Mouse (Mus musculus) stomach, embryonic 15.5 days (tissue): ENCODE measurements around the gene Sept3. TPM values are rescaled to one million over a fixed set of nuclear protein-coding genes. Genes with fewer than 3 reads are reported as not detected.
A peak's percentile ranks its signal among the peaks of the same experiment; 100 is the strongest.

Source experiments
- ATAC-seq: fragments of 200-750 bp; cut with Nextera tagmentation; 2 replicates; pipeline ENCODE4 v1.8.0; 2017; ENCODE audit warnings: low read depth, moderate number of reproducible peaks, moderate TSS enrichment; ENCODE audit not compliant: insufficient read depth, low FRiP score
- H3K27ac ChIP-seq: fragments of 300-500 bp; sonication (generic); 2 replicates; pipeline ENCODE4 v1.5.1; 2015; ENCODE audit warnings: mild to moderate bottlenecking, inconsistent platforms
- H3K27me3 ChIP-seq: fragments of 300-500 bp; sonication (generic); replicated peaks from 2 replicates; pipeline ENCODE4 v1.6.1; 2015; ENCODE audit warnings: inconsistent platforms
- H3K36me3 ChIP-seq: fragments of 300-500 bp; sonication (generic); 2 replicates; pipeline ENCODE4 v1.6.1; 2015; ENCODE audit warnings: inconsistent platforms
- H3K4me1 ChIP-seq: fragments of 300-500 bp; sonication (generic); 2 replicates; pipeline ENCODE4 v1.6.1; 2015; ENCODE audit warnings: inconsistent platforms
- H3K4me2 ChIP-seq: fragments of 300-500 bp; sonication (generic); 2 replicates; pipeline ENCODE4 v1.6.1; 2015; ENCODE audit warnings: mild to moderate bottlenecking, inconsistent platforms
- H3K4me3 ChIP-seq: fragments of 300-500 bp; sonication (generic); replicated peaks from 2 replicates; pipeline ENCODE4 v1.5.1; 2015; ENCODE audit warnings: inconsistent platforms
- H3K9ac ChIP-seq: fragments of 300-500 bp; sonication (generic); 2 replicates; pipeline ENCODE4 v1.6.1; 2015; ENCODE audit warnings: inconsistent platforms
- H3K9me3 ChIP-seq: fragments of 300-500 bp; sonication (generic); 2 replicates; pipeline ENCODE4 v1.6.1; 2016; ENCODE audit warnings: inconsistent platforms
- WGBS: fragments of 180-500 bp; shearing (Covaris S2); methylation state at CpG from one replicate; pipeline ENCODE4 v1.1.7; 2015; 5-methylcytosine and 5-hydroxymethylcytosine counted together
- polyA plus RNA-seq: library from polyadenylated mRNA; unstranded; fragments of >200 nt; fragmentation: Nextera tagmentation; extraction: Ambion mirVana; gene quantifications from 2 replicates; pipeline ENCODE4 v1.2.1, GENCODE M21; 2015

The Sept3 gene
- polyA plus RNA-seq = 10.2 and 12.4 TPM in 2 replicates

DNA sequence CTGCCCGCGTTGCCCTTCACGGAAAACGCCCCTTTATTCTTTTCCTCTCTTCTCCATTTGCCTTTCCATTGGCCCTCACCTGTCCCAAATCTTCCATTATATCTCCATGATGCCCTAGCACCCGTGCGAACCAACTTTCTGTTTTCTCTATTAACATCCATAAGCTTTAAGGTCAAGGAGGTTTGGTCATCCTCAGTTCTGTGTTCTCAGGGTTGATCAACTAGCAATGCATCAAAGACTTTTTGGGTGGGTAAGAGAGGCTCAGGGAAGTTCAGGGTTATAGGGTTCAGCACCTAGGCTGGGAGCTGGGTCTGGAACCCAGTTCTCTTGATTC lies at the start of gene Sept3:
TSS of gene Sept3 (plus strand) at position 301 of the 334 bp plus-strand sequence.
- ATAC-seq = no peak
- peak within 1 kb of the TSS; percentile 97 for H3K4me2 ChIP-seq
- peak within 1 kb of the TSS; percentile 53 for H3K4me3 ChIP-seq
- H3K36me3 ChIP-seq = no peaks in the 10 kb centered on the region
- no peaks in the 10 kb centered on the region for H3K9me3 ChIP-seq
- H3K4me1 ChIP-seq = peaks cover 17% of the 10 kb centered on the region
- H3K27ac ChIP-seq = no peak within 1 kb of the TSS
- H3K27me3 ChIP-seq = peaks cover 40% of the 10 kb centered on the region
- H3K9ac ChIP-seq = peak within 1 kb of the TSS; percentile 52
- WGBS = 35% methylated on average over 6 of the region's 6 CpGs

DNA sequence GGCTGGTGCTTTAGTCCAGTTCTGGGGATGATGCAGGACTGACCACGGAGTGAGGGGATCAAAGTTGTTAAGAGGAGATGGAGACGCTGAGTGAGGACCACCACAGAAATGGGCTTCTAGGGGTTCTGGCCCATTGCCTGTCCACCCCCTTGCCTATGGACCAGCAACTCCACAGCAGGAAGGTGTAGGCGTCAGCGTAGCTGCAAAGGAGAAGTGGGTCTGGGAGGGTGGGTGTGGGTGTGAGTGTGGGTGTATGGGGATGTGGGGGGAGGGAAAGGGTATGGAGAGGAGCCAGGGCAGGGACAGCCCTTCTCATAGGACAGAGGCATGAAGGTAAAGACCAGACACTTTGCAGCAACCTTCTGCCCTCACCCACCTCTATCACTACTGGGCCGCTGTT lies 48.9 kb upstream of the Sept3 start:
- H3K4me1 ChIP-seq = peaks cover 13% of the 10 kb centered on the region; the same call in 1 of the 2 replicates
- no peak overlapping the region for H3K4me3 ChIP-seq
- no peak for ATAC-seq
- no peaks in the 10 kb centered on the region for H3K36me3 ChIP-seq
- H3K9me3 ChIP-seq = no peaks in the 10 kb centered on the region
- no peak overlapping the region for H3K9ac ChIP-seq
- WGBS = 83% methylated on average over 5 of the region's 5 CpGs
- H3K27me3 ChIP-seq = peaks cover 23% of the 10 kb centered on the region
- H3K27ac ChIP-seq = no peak overlapping the region
- no peak overlapping the region for H3K4me2 ChIP-seq

DNA sequence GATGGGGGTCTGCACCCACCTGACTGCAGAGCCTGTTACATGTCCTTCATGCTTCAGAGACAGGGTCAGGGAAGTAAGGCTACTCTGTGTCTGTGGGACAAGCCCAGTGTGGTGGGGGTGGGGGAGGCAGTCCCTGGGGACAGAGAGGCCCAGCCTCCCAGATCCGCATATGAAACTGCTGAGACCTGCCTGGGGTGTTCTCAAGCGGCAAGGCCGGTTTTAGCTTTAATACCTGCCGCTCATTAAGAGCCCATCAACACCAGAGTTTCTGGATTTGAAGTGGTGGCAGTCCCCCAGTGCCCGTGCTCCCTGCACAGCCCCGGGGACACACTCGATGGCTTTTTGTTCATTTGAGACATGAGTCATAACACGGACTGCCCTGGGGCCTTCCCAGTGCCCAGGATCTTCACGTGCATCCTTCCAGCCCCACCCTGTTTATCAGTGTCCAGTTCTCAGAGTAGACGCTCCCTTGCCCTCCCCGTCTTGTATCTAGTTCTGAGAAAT lies 45.1 kb upstream of the Sept3 start:
- 49% methylated on average over 11 of the region's 11 CpGs for WGBS
- Histone ChIP-seq H3K27me3 (peaks cover 8% of the 10 kb centered on the region), H3K27ac (no peak overlapping the region), H3K9ac (no peak overlapping the region), H3K4me3 (no peak overlapping the region), H3K36me3 (no peaks in the 10 kb centered on the region), H3K4me2 (no peak overlapping the region), H3K9me3 (no peaks in the 10 kb centered on the region), H3K4me1 (0 out of 2 replicates have a peak, but pooled peaks cover 3% of the 10 kb centered on the region)
- peak; percentile 81 for ATAC-seq

DNA sequence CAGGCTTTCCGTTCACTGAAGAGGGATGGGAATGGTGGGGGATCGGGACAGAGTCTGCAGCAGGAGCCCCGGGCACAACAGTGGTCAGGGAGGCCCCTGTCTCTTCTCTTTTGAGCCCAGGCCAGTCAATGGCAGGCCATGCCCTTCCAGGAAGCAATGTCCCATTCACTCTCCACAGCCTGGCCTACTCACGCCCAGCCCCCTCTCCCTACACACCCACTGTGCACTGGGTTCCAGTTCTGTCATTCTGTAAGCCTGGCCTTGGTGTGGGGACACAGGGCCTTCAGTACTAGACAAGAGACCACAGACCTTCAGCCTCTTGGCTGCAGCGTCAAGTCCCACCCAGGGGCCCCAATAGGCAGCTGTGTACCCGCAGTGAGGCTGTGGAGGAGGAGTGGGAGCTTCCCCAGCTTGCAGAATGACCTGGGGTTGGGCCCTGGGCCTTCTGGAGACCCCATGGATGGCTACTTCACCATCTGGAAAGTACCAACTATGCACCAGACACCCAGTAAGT lies 44.5 kb upstream of the Sept3 start:
- ATAC-seq = peak; percentile 23; the same call in 1 of the 2 replicates
- H3K36me3 ChIP-seq = no peaks in the 10 kb centered on the region
- H3K4me1 ChIP-seq = no peaks in the 10 kb centered on the region
- H3K4me2 ChIP-seq = no peak overlapping the region
- H3K4me3 ChIP-seq = no peak overlapping the region
- WGBS = 68% methylated on average over 6 of the region's 6 CpGs
- no peaks in the 10 kb centered on the region for H3K9me3 ChIP-seq
- H3K27ac ChIP-seq = no peak overlapping the region
- peaks cover 4% of the 10 kb centered on the region; the same call in 1 of the 2 replicates for H3K27me3 ChIP-seq
- H3K9ac ChIP-seq = no peak overlapping the region

DNA sequence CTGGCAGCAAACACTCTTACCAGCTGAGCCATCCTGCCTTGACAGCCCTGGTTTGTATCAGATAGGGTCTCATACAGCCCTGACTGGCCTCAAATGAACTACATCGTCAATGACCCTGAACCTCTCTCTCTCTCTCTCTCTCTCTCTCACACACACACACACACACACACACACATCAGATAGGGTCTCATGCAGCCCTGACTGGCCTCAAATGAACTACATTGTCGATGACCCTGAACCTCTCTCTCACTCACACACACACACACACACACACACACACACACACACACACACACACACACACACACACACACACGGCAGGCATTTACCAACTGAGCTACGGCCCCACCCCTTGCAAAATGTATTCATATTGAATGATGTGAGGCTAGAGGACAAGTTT lies 43.6 kb upstream of the Sept3 start:
- no peak overlapping the region for H3K27ac ChIP-seq
- WGBS = 69% methylated on average over 4 of the region's 4 CpGs
- no peak overlapping the region for H3K9ac ChIP-seq
- no peak overlapping the region for H3K4me2 ChIP-seq
- ATAC-seq = 0 out of 2 replicates have a peak, but pooled peaks have one; percentile 38
- H3K4me3 ChIP-seq = no peak overlapping the region
- no peaks in the 10 kb centered on the region for H3K36me3 ChIP-seq
- no peaks in the 10 kb centered on the region for H3K4me1 ChIP-seq
- no peaks in the 10 kb centered on the region for H3K27me3 ChIP-seq
- no peaks in the 10 kb centered on the region for H3K9me3 ChIP-seq

DNA sequence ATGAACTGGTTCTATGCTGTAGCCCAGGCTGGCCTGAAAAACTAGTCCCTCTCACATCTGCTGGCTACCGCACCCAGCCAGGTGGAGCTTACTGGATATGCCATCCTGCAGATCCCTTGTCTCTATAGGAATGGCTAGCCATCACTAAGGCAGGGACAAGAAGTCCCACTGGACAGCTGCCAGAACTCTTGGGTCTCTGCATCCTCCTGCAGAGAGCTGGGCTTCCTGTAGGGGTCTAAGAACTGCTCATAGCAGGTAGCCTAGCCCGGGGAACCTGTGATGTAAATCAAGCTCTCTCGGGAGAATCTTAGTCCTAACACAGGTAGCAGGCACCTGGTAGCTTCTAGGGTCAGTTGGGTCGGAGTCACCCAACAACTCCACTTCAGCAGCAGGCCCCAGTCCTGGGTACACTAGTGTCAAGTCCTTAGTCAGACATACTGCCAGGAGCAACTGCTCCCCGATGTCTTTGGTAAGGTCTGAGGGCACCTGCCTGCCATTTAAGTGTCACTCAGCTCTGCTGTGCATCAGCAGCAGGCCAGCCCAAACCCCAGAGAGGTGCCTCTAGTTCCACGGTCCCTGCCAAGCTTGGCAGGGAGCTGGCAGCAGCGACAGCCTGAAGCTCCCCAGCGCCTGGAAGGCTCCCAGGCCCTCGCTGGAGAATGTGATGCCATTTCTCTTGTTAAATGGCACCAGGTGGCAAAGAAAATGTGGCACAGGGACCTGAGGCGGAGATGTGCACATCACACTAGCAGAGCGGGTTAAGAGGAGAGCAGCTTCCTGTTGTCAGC lies 42.9 kb upstream of the Sept3 start:
- Histone ChIP-seq H3K9me3 (no peaks in the 10 kb centered on the region), H3K4me1 (no peaks in the 10 kb centered on the region), H3K27ac (no peak overlapping the region), H3K4me3 (no peak overlapping the region), H3K4me2 (no peak overlapping the region), H3K27me3 (no peaks in the 10 kb centered on the region), H3K9ac (no peak overlapping the region), H3K36me3 (no peaks in the 10 kb centered on the region)
- 58% methylated on average over 11 of the region's 11 CpGs for WGBS
- ATAC-seq = no peak

DNA sequence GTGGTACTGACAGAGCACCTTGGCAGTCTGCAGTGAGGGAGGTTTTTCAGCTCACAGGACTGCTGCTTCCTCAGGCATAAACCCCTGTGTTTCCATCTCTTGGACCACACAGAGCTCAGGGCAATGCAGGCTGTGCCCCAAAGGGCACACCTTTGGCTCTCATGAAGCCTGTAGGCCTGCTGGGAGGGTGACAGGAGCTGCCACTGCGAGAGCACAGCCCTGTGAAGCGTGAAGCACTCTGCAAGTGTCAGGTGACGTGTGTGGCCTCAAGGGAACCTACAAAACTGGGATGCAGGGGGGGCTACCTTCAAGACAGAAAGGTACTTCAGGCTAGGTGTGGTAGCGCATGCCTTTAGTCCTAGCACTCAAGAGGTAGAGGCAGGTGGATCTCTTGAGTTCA lies 42.0 kb upstream of the Sept3 start:
- Histone ChIP-seq H3K9me3 (no peaks in the 10 kb centered on the region), H3K4me2 (no peak overlapping the region), H3K36me3 (no peaks in the 10 kb centered on the region), H3K27ac (no peak overlapping the region), H3K4me3 (no peak overlapping the region), H3K9ac (no peak overlapping the region), H3K4me1 (no peaks in the 10 kb centered on the region), H3K27me3 (no peaks in the 10 kb centered on the region)
- 72% methylated on average over 4 of the region's 4 CpGs for WGBS
- no peak for ATAC-seq

DNA sequence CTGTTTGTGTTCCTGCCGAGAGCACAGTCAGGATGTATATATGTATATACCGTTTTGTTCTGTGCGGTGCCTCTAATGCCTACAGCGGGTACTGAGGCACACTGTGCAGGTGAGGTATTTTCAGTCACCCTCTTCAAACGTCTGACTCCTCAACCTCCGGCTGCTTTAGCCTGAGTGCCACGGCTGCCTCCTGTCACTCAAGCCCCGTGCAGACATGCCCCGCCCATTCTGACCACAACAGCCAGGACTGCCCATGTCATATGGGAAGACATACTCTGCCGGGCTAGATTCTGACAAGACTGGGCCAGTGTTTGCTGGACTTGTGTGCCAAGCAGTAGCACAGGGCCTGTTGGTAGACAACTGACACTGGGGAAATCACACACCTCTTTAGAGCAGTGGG lies 39.0 kb upstream of the Sept3 start:
- Histone ChIP-seq H3K27me3 (no peaks in the 10 kb centered on the region), H3K36me3 (no peaks in the 10 kb centered on the region), H3K27ac (no peak overlapping the region), H3K4me3 (no peak overlapping the region), H3K4me2 (no peak overlapping the region), H3K4me1 (no peaks in the 10 kb centered on the region), H3K9me3 (no peaks in the 10 kb centered on the region), H3K9ac (no peak overlapping the region)
- no peak for ATAC-seq
- 62% methylated on average over 10 of the region's 10 CpGs for WGBS

DNA sequence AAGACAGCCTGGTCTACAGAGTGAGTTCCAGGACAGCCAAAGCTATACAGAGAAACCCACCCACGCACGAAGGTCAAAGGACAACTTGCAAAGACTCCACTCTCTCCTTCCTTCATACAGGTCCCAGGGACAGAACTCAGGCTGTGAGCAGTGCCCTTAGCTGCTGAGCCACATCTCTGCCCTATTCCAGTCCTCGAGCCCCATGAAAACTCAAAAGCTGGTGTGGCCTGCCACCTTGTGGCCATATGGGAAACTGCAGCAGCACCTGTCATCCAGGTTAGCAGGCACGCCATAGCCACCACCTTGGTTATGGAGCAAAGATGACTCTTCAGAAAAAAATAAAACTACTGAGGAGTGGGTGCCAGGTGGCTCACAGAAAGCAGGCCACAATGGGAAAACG lies 38.1 kb upstream of the Sept3 start:
- Histone ChIP-seq H3K4me1 (no peaks in the 10 kb centered on the region), H3K27ac (no peak overlapping the region), H3K9ac (no peak overlapping the region), H3K4me2 (no peak overlapping the region), H3K4me3 (no peak overlapping the region), H3K36me3 (no peaks in the 10 kb centered on the region), H3K9me3 (no peaks in the 10 kb centered on the region), H3K27me3 (no peaks in the 10 kb centered on the region)
- 16% methylated on average over 5 of the region's 5 CpGs for WGBS
- ATAC-seq = peak; percentile 65; the same call in 1 of the 2 replicates

DNA sequence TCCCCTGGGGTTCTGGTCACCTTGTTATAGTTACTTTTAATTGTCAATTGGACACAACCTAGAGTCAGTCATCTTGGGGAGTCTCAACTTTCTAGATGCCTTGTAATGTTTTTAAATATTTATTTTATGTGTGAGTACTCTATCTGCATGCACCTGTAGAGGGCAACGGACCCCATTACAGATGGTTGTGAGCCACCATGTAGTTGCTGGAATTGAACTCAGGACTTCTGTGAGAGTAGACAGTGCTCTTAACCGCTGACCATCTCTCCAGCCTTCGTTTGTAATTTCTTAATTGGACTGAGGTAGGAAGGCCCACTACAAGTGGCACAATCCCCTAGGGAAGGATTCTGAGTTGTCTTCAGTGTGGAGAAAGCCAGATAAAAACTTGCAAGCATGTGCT lies 31.4 kb upstream of the Sept3 start:
- H3K27me3 ChIP-seq = no peaks in the 10 kb centered on the region
- no peak overlapping the region for H3K27ac ChIP-seq
- H3K4me1 ChIP-seq = peaks cover 9% of the 10 kb centered on the region
- H3K4me3 ChIP-seq = peak overlapping the region; percentile 76
- no peaks in the 10 kb centered on the region for H3K36me3 ChIP-seq
- H3K9ac ChIP-seq = peak overlapping the region; percentile 43; the same call in 1 of the 2 replicates
- H3K4me2 ChIP-seq = peak overlapping the region; percentile 98
- no peak for ATAC-seq
- 67% methylated on average over 3 of the region's 3 CpGs for WGBS
- H3K9me3 ChIP-seq = no peaks in the 10 kb centered on the region

DNA sequence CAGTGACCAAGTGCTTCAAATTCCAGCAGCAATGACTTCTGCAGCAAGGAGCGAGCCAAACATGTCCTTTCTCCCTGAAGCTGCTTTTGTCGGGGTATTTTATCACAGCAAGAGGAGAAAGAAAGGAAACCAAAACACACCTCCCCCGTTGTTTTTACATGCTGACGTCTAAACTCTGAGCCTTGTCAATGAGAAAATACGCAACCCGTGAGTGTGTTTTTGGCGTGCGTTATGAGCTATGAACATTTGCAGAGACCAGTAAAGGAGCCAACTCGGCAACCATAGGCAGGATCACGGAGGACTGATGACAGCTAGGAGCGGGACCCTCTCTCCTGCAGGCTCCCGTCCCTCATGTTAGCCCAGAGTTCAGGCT lies 31.0 kb upstream of the Sept3 start:
- 1% methylated on average over 12 of the region's 12 CpGs for WGBS
- no peak; the same call in 1 of the 2 replicates for ATAC-seq
- no peaks in the 10 kb centered on the region for H3K9me3 ChIP-seq

DNA sequence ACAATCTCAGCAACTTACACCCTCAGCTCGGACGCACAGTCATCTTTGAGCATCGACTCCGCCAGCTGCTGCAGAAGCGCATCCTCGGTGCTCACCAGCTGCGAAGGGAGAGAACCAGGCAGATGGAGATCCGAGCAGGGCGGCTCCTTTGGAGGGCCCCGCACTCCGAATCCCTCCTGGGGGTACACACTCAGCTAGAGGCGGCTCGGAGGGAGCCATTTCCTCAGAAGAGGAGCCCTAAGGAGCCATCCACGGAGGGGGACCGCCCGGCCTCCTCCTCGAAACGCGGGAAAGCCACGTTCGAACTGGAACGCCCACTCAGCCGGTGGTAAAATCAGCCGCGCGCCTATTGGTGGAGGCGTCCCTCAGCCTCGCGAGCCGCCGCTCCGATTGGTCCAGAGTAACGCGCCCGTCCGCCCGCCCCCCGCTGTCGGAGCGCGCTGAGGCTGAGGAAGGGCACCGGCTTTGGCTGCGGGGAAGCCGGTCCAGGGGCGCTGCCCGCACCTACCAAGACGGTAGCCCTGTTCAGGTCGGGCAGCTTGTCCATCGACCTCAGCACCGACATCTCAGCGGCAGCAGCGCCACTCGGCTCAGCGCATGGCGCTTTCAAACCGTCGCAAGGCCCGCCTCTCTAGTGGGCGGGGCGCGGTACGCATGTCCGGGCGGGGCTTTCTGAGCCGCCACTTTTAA lies 30.4 kb upstream of the Sept3 start, which contains the start of gene Cenpm:
TSS of gene Cenpm (minus strand) at position 634 of the 690 bp plus-strand sequence.
- H3K4me2 ChIP-seq = peak within 1 kb of the TSS; percentile 98
- no peaks in the 10 kb centered on the region for H3K36me3 ChIP-seq
- under 1% methylated on average over 65 of the region's 65 CpGs for WGBS
- no peaks in the 10 kb centered on the region for H3K27me3 ChIP-seq
- peak within 1 kb of the TSS; percentile 43 for H3K9ac ChIP-seq
- H3K4me1 ChIP-seq = peaks cover 9% of the 10 kb centered on the region
- no peaks in the 10 kb centered on the region for H3K9me3 ChIP-seq
- ATAC-seq = peak; percentile 97
- H3K27ac ChIP-seq = peak within 1 kb of the TSS; percentile 72
- H3K4me3 ChIP-seq = peak within 1 kb of the TSS; percentile 76

More for the DNA sequence above, 31.0 kb upstream of the Sept3 start:
- peak overlapping the region; percentile 49 for H3K27ac ChIP-seq
- H3K4me3 ChIP-seq = peak overlapping the region; percentile 76
- no peaks in the 10 kb centered on the region for H3K27me3 ChIP-seq
- H3K4me2 ChIP-seq = peak overlapping the region; percentile 98
- H3K36me3 ChIP-seq = no peaks in the 10 kb centered on the region
- H3K9ac ChIP-seq = peak overlapping the region; percentile 43
- H3K4me1 ChIP-seq = peaks cover 9% of the 10 kb centered on the region
